8 mouse cellular contexts compared by ENCODE assay signal in the genomic region with DNA sequence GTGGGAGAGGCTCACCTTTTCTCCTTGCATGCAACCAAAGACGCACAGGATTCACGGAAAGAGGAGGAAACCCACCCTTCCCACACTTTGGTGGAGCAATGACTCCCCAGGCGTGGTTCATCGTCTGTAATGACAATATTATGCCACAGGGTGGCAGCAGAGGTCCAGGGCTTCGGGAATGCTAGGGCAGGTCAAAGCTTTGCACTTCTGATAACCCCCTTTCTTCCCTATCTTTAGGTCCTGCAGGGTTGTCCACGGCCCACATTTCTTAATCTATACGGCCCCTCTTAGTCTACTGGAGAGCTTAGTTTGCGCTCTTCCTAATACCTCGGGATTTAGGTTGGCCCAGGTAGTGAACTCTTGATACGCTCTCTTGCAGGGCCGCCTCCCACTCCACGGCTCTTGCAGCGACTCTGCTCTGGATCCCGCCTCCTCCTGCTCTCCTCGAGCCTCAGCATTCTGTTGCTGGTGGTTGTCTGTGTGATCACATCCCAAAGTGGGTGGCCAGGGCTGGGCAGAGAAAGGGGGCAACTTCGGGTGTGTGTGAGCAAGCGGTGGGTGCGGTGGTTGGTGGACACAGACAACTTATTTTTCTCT. TPM values are rescaled to one million over a fixed set of nuclear protein-coding genes. Genes with fewer than 3 reads are reported as not detected.
DNase-seq lines count a peak whose midpoint lies in the region; ATAC-seq and TF ChIP-seq lines count a peak whose summit lies in the region.

No protein-coding gene starts in this region.

- no peaks in the 10 kb centered on the region for H3K36me3 ChIP-seq in ES-Bruce4 (ENCODE audit: control insufficient read depth, insufficient read depth, low read length, poor library complexity, severe bottlenecking)
- H3K36me3 ChIP-seq in heart, embryonic 16.5 days (ENCODE audit: control insufficient read depth, insufficient read depth) = no peaks in the 10 kb centered on the region
- H3K36me3 ChIP-seq in lung, embryonic 15.5 days = no peaks in the 10 kb centered on the region

- H3K4me1 ChIP-seq in ES-Bruce4 (ENCODE audit: control insufficient read depth, insufficient read depth, low read length) = no peaks in the 10 kb centered on the region
- no peaks in the 10 kb centered on the region for H3K4me1 ChIP-seq in heart, embryonic 16.5 days (ENCODE audit: control insufficient read depth, insufficient read depth, low read length)
- peaks cover 3% of the 10 kb centered on the region; the same call in 1 of the 2 replicates for H3K4me1 ChIP-seq in lung, embryonic 15.5 days

- H3K9ac ChIP-seq in ES-Bruce4 (ENCODE audit: low read depth, poor library complexity, severe bottlenecking) = no peak overlapping the region
- H3K9ac ChIP-seq in heart, embryonic 16.5 days (ENCODE audit: low read length) = no peak overlapping the region
- no peak overlapping the region for H3K9ac ChIP-seq in lung, embryonic 15.5 days

- TF ChIP-seq POLR2A in ES-Bruce4 (IDR thresholded peaks at IDR 0.05; ENCODE audit: insufficient read depth, low read length) = no peak

- no peak overlapping the region for H3K27ac ChIP-seq in ES-Bruce4 (ENCODE audit: insufficient read depth, low read length)
- H3K27ac ChIP-seq in heart, embryonic 16.5 days (ENCODE audit: low read length) = no peak overlapping the region
- H3K27ac ChIP-seq in lung, embryonic 15.5 days = no peak overlapping the region

- H3K4me2 ChIP-seq in heart, embryonic 16.5 days (ENCODE audit: low read depth, low read length) = peak overlapping the region; percentile 31; the same call in 1 of the 2 replicates
- H3K4me2 ChIP-seq in lung, embryonic 15.5 days = peak overlapping the region; percentile 34

- ATAC-seq in erythroblast, adult 5-6 weeks (replicated peaks; ENCODE audit: low FRiP score, poor library complexity, severe bottlenecking) = peak; percentile 72
- ATAC-seq in heart, embryonic 16.5 days (replicated peaks; ENCODE audit: extremely low read depth, insufficient read depth, low FRiP score) = no peak
- peak; percentile 25; the same call in 1 of the 2 replicates for ATAC-seq in lung, embryonic 15.5 days (ENCODE audit: borderline replicate concordance, extremely low read depth, low FRiP score, low TSS enrichment)

- no peak for TF ChIP-seq EP300 in ES-Bruce4 (IDR thresholded peaks at IDR 0.05; ENCODE audit: insufficient read depth, low read depth, low read length)

- WGBS in heart, embryonic 16.5 days = 22% methylated on average over 18 of the region's 18 CpGs
- WGBS in lung, embryonic 15.5 days = 22% methylated on average over 18 of the region's 18 CpGs

- H3K4me3 ChIP-seq in ES-Bruce4 (ENCODE audit: low read depth, low read length) = no peak overlapping the region
- H3K4me3 ChIP-seq in heart, embryonic 16.5 days (ENCODE audit: low read length) = no peak overlapping the region
- H3K4me3 ChIP-seq in lung, embryonic 15.5 days = no peak overlapping the region

- peak; percentile 51 to 69 for DNase-seq in adrenal gland, postnatal 4 days (ENCODE audit: low spot score in 2 of 2)
- DNase-seq in kidney, postnatal 14 days = peak; percentile 80
- DNase-seq in ovary, postnatal 36 days (ENCODE audit: low spot score) = peak; percentile 65
- peak; percentile 64 to 73 for DNase-seq in thymus, postnatal 36 days

- no peaks in the 10 kb centered on the region for H3K9me3 ChIP-seq in ES-Bruce4 (replicated peaks; ENCODE audit: control insufficient read depth, insufficient read depth, low read length, poor library complexity, severe bottlenecking)
- H3K9me3 ChIP-seq in heart, embryonic 16.5 days (replicated peaks; ENCODE audit: control insufficient read depth, low read length) = no peaks in the 10 kb centered on the region
- H3K9me3 ChIP-seq in lung, embryonic 15.5 days = no peaks in the 10 kb centered on the region

- TF ChIP-seq CTCF in ES-Bruce4 (IDR thresholded peaks at IDR 0.05; ENCODE audit: low read depth, low read length) = peak; percentile 88

- H3K27me3 ChIP-seq in ES-Bruce4 (ENCODE audit: control insufficient read depth, insufficient read depth, low read length, poor library complexity, severe bottlenecking) = no peaks in the 10 kb centered on the region
- H3K27me3 ChIP-seq in heart, embryonic 16.5 days (ENCODE audit: control insufficient read depth, insufficient read depth, low read length) = peaks cover 2% of the 10 kb centered on the region; the same call in 1 of the 2 replicates
- H3K27me3 ChIP-seq in lung, embryonic 15.5 days = peaks cover 4% of the 10 kb centered on the region; the same call in 1 of the 2 replicates

RNA-seq across cellular contexts. Expression of a gene that starts 1.8 kb away (rescaled TPM):
- polyA plus RNA-seq in ES-Bruce4 (2011; ENCODE audit: insufficient read depth, insufficient read length, low read depth, missing spikeins) = not detected in 2 replicates
- total RNA-seq in adrenal gland, postnatal 4 days (2021) = 10 to 100 TPM in 1 of 2 experiments, 1 to 10 TPM in 1; 1.7 to 33.7 TPM
- not detected in 2 replicates for total RNA-seq in erythroblast, adult 5-6 weeks (2015; ENCODE audit: low replicate concordance)
- total RNA-seq in erythroblast, adult 5-6 weeks (2017; ENCODE audit: low replicate concordance) = not detected in 2 replicates
- not detected in 2 replicates for polyA plus RNA-seq in heart, embryonic 16.5 days (2015; fragmentation: Nextera tagmentation; extraction: Ambion mirVana)
- polyA plus RNA-seq in lung, embryonic 15.5 days (2015; fragmentation: Nextera tagmentation; extraction: Ambion mirVana) = 0.23 and 0.29 TPM in 2 replicates

RNA-seq across cellular contexts. Expression of a gene that starts 36.7 kb away (rescaled TPM):
- polyA plus RNA-seq in ES-Bruce4 (2011; ENCODE audit: insufficient read depth, insufficient read length, low read depth, missing spikeins) = not detected in 2 replicates
- 10 to 100 TPM in 1 of 2 experiments, 1 to 10 TPM in 1; 1.8 to 14.6 TPM for total RNA-seq in adrenal gland, postnatal 4 days (2021)
- total RNA-seq in erythroblast, adult 5-6 weeks (2015; ENCODE audit: low replicate concordance) = 3.3 TPM in 1 of 2 replicates, not detected in the other
- total RNA-seq in erythroblast, adult 5-6 weeks (2017; ENCODE audit: low replicate concordance) = not detected in 2 replicates
- polyA plus RNA-seq in heart, embryonic 16.5 days (2015; fragmentation: Nextera tagmentation; extraction: Ambion mirVana) = 0.22 TPM in 1 of 2 replicates, not detected in the other
- 0.19 and 0.47 TPM in 2 replicates for polyA plus RNA-seq in lung, embryonic 15.5 days (2015; fragmentation: Nextera tagmentation; extraction: Ambion mirVana)

RNA-seq across cellular contexts. Expression of a gene that starts 39.0 kb away (rescaled TPM):
- 17.1 and 25.7 TPM in 2 replicates for polyA plus RNA-seq in ES-Bruce4 (2011; ENCODE audit: insufficient read depth, insufficient read length, low read depth, missing spikeins)
- total RNA-seq in adrenal gland, postnatal 4 days (2021) = 10 to 100 TPM; 63.0 to 64.4 TPM
- total RNA-seq in erythroblast, adult 5-6 weeks (2015; ENCODE audit: low replicate concordance) = 7.7 TPM in 1 of 2 replicates, not detected in the other
- 0.17 and 0.84 TPM in 2 replicates for total RNA-seq in erythroblast, adult 5-6 weeks (2017; ENCODE audit: low replicate concordance)
- 4.6 and 4.7 TPM in 2 replicates for polyA plus RNA-seq in heart, embryonic 16.5 days (2015; fragmentation: Nextera tagmentation; extraction: Ambion mirVana)
- polyA plus RNA-seq in lung, embryonic 15.5 days (2015; fragmentation: Nextera tagmentation; extraction: Ambion mirVana) = 5.6 and 5.9 TPM in 2 replicates

RNA-seq across cellular contexts. Expression of a gene that starts 40.5 kb away (rescaled TPM):
- polyA plus RNA-seq in ES-Bruce4 (2011; ENCODE audit: insufficient read depth, insufficient read length, low read depth, missing spikeins) = 17.1 and 19.8 TPM in 2 replicates
- 100 to 1,000 TPM; 295 to 378 TPM for total RNA-seq in adrenal gland, postnatal 4 days (2021)
- 23.6 and 48.4 TPM in 2 replicates for total RNA-seq in erythroblast, adult 5-6 weeks (2015; ENCODE audit: low replicate concordance)
- total RNA-seq in erythroblast, adult 5-6 weeks (2017; ENCODE audit: low replicate concordance) = 18.6 and 20.4 TPM in 2 replicates
- polyA plus RNA-seq in heart, embryonic 16.5 days (2015; fragmentation: Nextera tagmentation; extraction: Ambion mirVana) = 276 and 298 TPM in 2 replicates
- 73.9 and 81.3 TPM in 2 replicates for polyA plus RNA-seq in lung, embryonic 15.5 days (2015; fragmentation: Nextera tagmentation; extraction: Ambion mirVana)

RNA-seq across cellular contexts. Expression of a gene that starts 55.3 kb away (rescaled TPM):
- 60.1 and 63.3 TPM in 2 replicates for polyA plus RNA-seq in ES-Bruce4 (2011; ENCODE audit: insufficient read depth, insufficient read length, low read depth, missing spikeins)
- total RNA-seq in adrenal gland, postnatal 4 days (2021) = 10 to 100 TPM; 35.5 to 38.2 TPM
- total RNA-seq in erythroblast, adult 5-6 weeks (2015; ENCODE audit: low replicate concordance) = 1.3 and 4.2 TPM in 2 replicates
- 2.1 and 7.4 TPM in 2 replicates for total RNA-seq in erythroblast, adult 5-6 weeks (2017; ENCODE audit: low replicate concordance)
- 17.1 and 19.2 TPM in 2 replicates for polyA plus RNA-seq in heart, embryonic 16.5 days (2015; fragmentation: Nextera tagmentation; extraction: Ambion mirVana)
- polyA plus RNA-seq in lung, embryonic 15.5 days (2015; fragmentation: Nextera tagmentation; extraction: Ambion mirVana) = 34.7 and 40.3 TPM in 2 replicates
